Mouse (Mus musculus) kidney, embryonic 15.5 days (tissue): ENCODE measurements around the gene Ccnj. TPM values are rescaled to one million over a fixed set of nuclear protein-coding genes. Genes with fewer than 3 reads are reported as not detected.

Source experiments
- ATAC-seq: fragments of 200-750 bp; cut with Nextera tagmentation; replicated peaks from 2 replicates; pipeline ENCODE4 v1.8.0; 2017; ENCODE audit warnings: moderate TSS enrichment; ENCODE audit not compliant: low FRiP score
- H3K27ac ChIP-seq: fragments of 300-500 bp; sonication (generic); 2 replicates; pipeline ENCODE4 v1.5.1; 2015; ENCODE audit warnings: mild to moderate bottlenecking, inconsistent platforms
- H3K27me3 ChIP-seq: fragments of 300-500 bp; sonication (generic); 2 replicates; pipeline ENCODE4 v1.6.1; 2015; ENCODE audit warnings: inconsistent platforms
- H3K36me3 ChIP-seq: fragments of 300-500 bp; sonication (generic); 2 replicates; pipeline ENCODE4 v1.6.1; 2015; ENCODE audit warnings: inconsistent platforms
- H3K4me1 ChIP-seq: fragments of 300-500 bp; sonication (generic); 2 replicates; pipeline ENCODE4 v1.6.1; 2015; ENCODE audit warnings: inconsistent platforms
- H3K4me2 ChIP-seq: fragments of 300-500 bp; sonication (generic); 2 replicates; pipeline ENCODE4 v1.6.1; 2015; ENCODE audit warnings: moderate library complexity, mild to moderate bottlenecking, inconsistent platforms
- H3K4me3 ChIP-seq: fragments of 300-500 bp; sonication (generic); replicated peaks from 2 replicates; pipeline ENCODE4 v1.5.1; 2015; ENCODE audit warnings: mild to moderate bottlenecking, inconsistent platforms
- H3K9ac ChIP-seq: fragments of 300-500 bp; sonication (generic); 2 replicates; pipeline ENCODE4 v1.6.1; 2015; ENCODE audit warnings: mild to moderate bottlenecking, inconsistent platforms
- H3K9me3 ChIP-seq: fragments of 300-500 bp; sonication (generic); replicated peaks from 2 replicates; pipeline ENCODE4 v1.6.1; 2016; ENCODE audit warnings: inconsistent platforms
- WGBS: fragments of 180-500 bp; shearing (Covaris S2); methylation state at CpG from one replicate; pipeline ENCODE4 v1.1.7; 2015; ENCODE audit warnings: mixed read lengths; 5-methylcytosine and 5-hydroxymethylcytosine counted together
- polyA plus RNA-seq: library from polyadenylated mRNA; unstranded; fragments of >200 nt; fragmentation: Nextera tagmentation; extraction: Ambion mirVana; gene quantifications from 2 replicates; pipeline ENCODE4 v1.2.1, GENCODE M21; 2015

The Ccnj gene
- 15.5 and 16.3 TPM in 2 replicates for polyA plus RNA-seq

- Histone ChIP-seq H3K9ac (peak within 1 kb of the TSS; percentile 88), H3K27me3 (no peaks in the 10 kb centered on the region), H3K4me2 (peak within 1 kb of the TSS; percentile 67), H3K4me1 (peaks cover 19% of the 10 kb centered on the region), H3K9me3 (no peaks in the 10 kb centered on the region), H3K27ac (peak within 1 kb of the TSS; percentile 87), H3K36me3 (0 out of 2 replicates have a peak, but pooled peaks cover 2% of the 10 kb centered on the region), H3K4me3 (peak within 1 kb of the TSS; percentile 78)
- WGBS: under 1% methylated on average over 71 of the region's 71 CpGs
- ATAC-seq: peak; percentile 99
Measured at GRCm38 (mm10) chr19:40830703-40831415, at the start of gene Ccnj. Ccnj (plus strand) TSS chr19:40831279.

- Histone ChIP-seq H3K9me3 (no peaks in the 10 kb centered on the region), H3K36me3 (no peaks in the 10 kb centered on the region)
Measured at GRCm38 (mm10) chr19:40788004-40788714, 42.9 kb upstream of the Ccnj start.

GRCm38 (mm10) chr19:40788715-40789084, 42.4 kb upstream of the Ccnj start:
- H3K27me3 ChIP-seq: no peaks in the 10 kb centered on the region
- no peak overlapping the region for H3K4me3 ChIP-seq
- H3K9me3 ChIP-seq: no peaks in the 10 kb centered on the region
- WGBS: 85% methylated on average over 2 of the region's 2 CpGs
- no peak overlapping the region for H3K27ac ChIP-seq
- H3K4me2 ChIP-seq: no peak overlapping the region
- H3K4me1 ChIP-seq: no peaks in the 10 kb centered on the region
- no peak for ATAC-seq
- no peaks in the 10 kb centered on the region for H3K36me3 ChIP-seq
- H3K9ac ChIP-seq: no peak overlapping the region

More at GRCm38 (mm10) chr19:40788004-40788714, 42.9 kb upstream of the Ccnj start:
- Histone ChIP-seq H3K27ac (no peak overlapping the region), H3K9ac (no peak overlapping the region), H3K4me1 (no peaks in the 10 kb centered on the region), H3K27me3 (no peaks in the 10 kb centered on the region), H3K4me3 (no peak overlapping the region), H3K4me2 (no peak overlapping the region)
- 65% methylated on average over 15 of the region's 15 CpGs for WGBS
- ATAC-seq: no peak

GRCm38 (mm10) chr19:40805176-40805737, 25.8 kb upstream of the Ccnj start:
- 33% methylated on average over 7 of the region's 7 CpGs for WGBS
- Histone ChIP-seq H3K4me1 (no peaks in the 10 kb centered on the region), H3K27me3 (peaks cover 9% of the 10 kb centered on the region; the same call in 1 of the 2 replicates), H3K4me2 (no peak overlapping the region), H3K4me3 (no peak overlapping the region), H3K27ac (no peak overlapping the region), H3K36me3 (no peaks in the 10 kb centered on the region), H3K9me3 (no peaks in the 10 kb centered on the region), H3K9ac (no peak overlapping the region)
- no peak for ATAC-seq

GRCm38 (mm10) chr19:40809858-40810257, 21.2 kb upstream of the Ccnj start:
- Histone ChIP-seq H3K9me3 (no peaks in the 10 kb centered on the region), H3K27me3 (peaks cover 34% of the 10 kb centered on the region), H3K4me3 (no peak overlapping the region), H3K9ac (no peak overlapping the region), H3K27ac (no peak overlapping the region), H3K4me2 (no peak overlapping the region), H3K36me3 (no peaks in the 10 kb centered on the region), H3K4me1 (no peaks in the 10 kb centered on the region)
- WGBS: 51% methylated on average over 7 of the region's 7 CpGs
- 0 out of 2 replicates have a peak, but pooled peaks have one; percentile 36 for ATAC-seq

- H3K9me3 ChIP-seq: no peaks in the 10 kb centered on the region
- H3K4me3 ChIP-seq: no peak overlapping the region
- peaks cover 34% of the 10 kb centered on the region for H3K27me3 ChIP-seq
- no peak overlapping the region for H3K9ac ChIP-seq
- no peaks in the 10 kb centered on the region for H3K4me1 ChIP-seq
- ATAC-seq: no peak
- no peak overlapping the region for H3K4me2 ChIP-seq
- WGBS: 79% methylated on average over 4 of the region's 4 CpGs
- no peak overlapping the region for H3K27ac ChIP-seq
- H3K36me3 ChIP-seq: no peaks in the 10 kb centered on the region
Measured at GRCm38 (mm10) chr19:40811840-40812239, 19.2 kb upstream of the Ccnj start.

GRCm38 (mm10) chr19:40812778-40813177, 18.3 kb upstream of the Ccnj start:
- WGBS: 64% methylated on average over 3 of the region's 3 CpGs
- Histone ChIP-seq H3K4me1 (no peaks in the 10 kb centered on the region), H3K4me2 (no peak overlapping the region)

GRCm38 (mm10) chr19:40813385-40813784, 17.7 kb upstream of the Ccnj start:
- Histone ChIP-seq H3K9me3 (no peaks in the 10 kb centered on the region), H3K36me3 (no peaks in the 10 kb centered on the region), H3K4me1 (no peaks in the 10 kb centered on the region), H3K4me3 (no peak overlapping the region), H3K27ac (no peak overlapping the region), H3K27me3 (peaks cover 30% of the 10 kb centered on the region), H3K9ac (no peak overlapping the region), H3K4me2 (no peak overlapping the region)
- 70% methylated on average over 14 of the region's 14 CpGs for WGBS
- 0 out of 2 replicates have a peak, but pooled peaks have one; percentile 54 for ATAC-seq

More at GRCm38 (mm10) chr19:40812778-40813177, 18.3 kb upstream of the Ccnj start:
- no peak for ATAC-seq
- Histone ChIP-seq H3K9me3 (no peaks in the 10 kb centered on the region), H3K27me3 (peaks cover 30% of the 10 kb centered on the region), H3K36me3 (no peaks in the 10 kb centered on the region), H3K27ac (no peak overlapping the region), H3K9ac (no peak overlapping the region), H3K4me3 (no peak overlapping the region)

- ATAC-seq: no peak
- H3K36me3 ChIP-seq: no peaks in the 10 kb centered on the region
- 68% methylated on average over 7 of the region's 7 CpGs for WGBS
- H3K9ac ChIP-seq: no peak overlapping the region
- H3K4me3 ChIP-seq: no peak overlapping the region
- H3K27ac ChIP-seq: no peak overlapping the region
- H3K4me1 ChIP-seq: no peaks in the 10 kb centered on the region
- H3K4me2 ChIP-seq: no peak overlapping the region
- H3K9me3 ChIP-seq: no peaks in the 10 kb centered on the region
- H3K27me3 ChIP-seq: peaks cover 30% of the 10 kb centered on the region
Measured at GRCm38 (mm10) chr19:40815645-40816183, 15.4 kb upstream of the Ccnj start.

GRCm38 (mm10) chr19:40817901-40818532, 13.1 kb upstream of the Ccnj start:
- no peaks in the 10 kb centered on the region for H3K9me3 ChIP-seq

GRCm38 (mm10) chr19:40818764-40819163, 12.3 kb upstream of the Ccnj start:
- ATAC-seq: no peak
- 64% methylated on average over 7 of the region's 7 CpGs for WGBS

More at GRCm38 (mm10) chr19:40817901-40818532, 13.1 kb upstream of the Ccnj start:
- H3K4me1 ChIP-seq: no peaks in the 10 kb centered on the region
- no peak overlapping the region for H3K27ac ChIP-seq
- WGBS: 91% methylated on average over 6 of the region's 6 CpGs
- no peak for ATAC-seq
- H3K36me3 ChIP-seq: no peaks in the 10 kb centered on the region
- H3K4me2 ChIP-seq: no peak overlapping the region
- H3K4me3 ChIP-seq: no peak overlapping the region
- H3K27me3 ChIP-seq: peaks cover 9% of the 10 kb centered on the region
- no peak overlapping the region for H3K9ac ChIP-seq

More at GRCm38 (mm10) chr19:40818764-40819163, 12.3 kb upstream of the Ccnj start:
- no peak overlapping the region for H3K4me3 ChIP-seq
- H3K27ac ChIP-seq: no peak overlapping the region
- no peak overlapping the region for H3K9ac ChIP-seq
- H3K27me3 ChIP-seq: peaks cover 7% of the 10 kb centered on the region
- H3K36me3 ChIP-seq: no peaks in the 10 kb centered on the region
- no peak overlapping the region for H3K4me2 ChIP-seq
- no peaks in the 10 kb centered on the region for H3K4me1 ChIP-seq
- H3K9me3 ChIP-seq: no peaks in the 10 kb centered on the region
